Mouse (Mus musculus) ES-CJ7 (cell line): ENCODE data around the gene Mecom.

Experiments
- DNase-seq: peaks from one replicate; pipeline ENCODE4 v3.0.0; 2011; ENCODE audit warnings: low read depth, low spot score

The Mecom gene

DNA sequence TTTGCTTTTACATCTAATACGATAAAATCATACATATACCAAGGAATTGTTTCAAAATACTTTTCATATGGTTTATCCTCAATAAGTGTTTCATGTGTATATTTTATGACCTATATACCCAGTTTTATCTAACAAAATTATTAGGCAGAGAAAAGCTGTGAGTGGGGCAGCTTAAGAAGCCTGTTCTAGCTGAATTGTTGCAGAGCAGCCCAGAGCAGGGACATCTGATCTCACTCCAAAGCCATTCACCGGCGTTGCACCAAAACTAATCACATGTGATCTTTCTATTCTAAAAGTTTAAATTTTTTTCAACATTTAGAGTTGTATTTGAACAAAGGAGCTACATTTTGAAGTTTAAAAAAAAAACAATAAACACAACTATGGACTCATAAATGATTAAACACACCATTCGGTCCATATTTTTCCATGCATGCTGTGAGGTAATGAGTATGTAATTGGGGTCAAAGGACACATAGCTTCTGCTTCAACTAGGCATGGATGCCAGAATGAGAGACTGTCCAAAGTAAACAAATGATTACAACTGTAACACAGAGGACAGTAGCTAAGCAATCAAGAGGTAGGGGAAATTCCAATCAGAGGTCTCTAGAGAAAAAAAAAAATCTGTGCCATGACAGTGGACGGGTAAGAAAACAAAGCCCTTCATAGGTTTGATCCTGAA lies 64.7 kb downstream of the Mecom start:
- DNase-seq = no peak

DNA sequence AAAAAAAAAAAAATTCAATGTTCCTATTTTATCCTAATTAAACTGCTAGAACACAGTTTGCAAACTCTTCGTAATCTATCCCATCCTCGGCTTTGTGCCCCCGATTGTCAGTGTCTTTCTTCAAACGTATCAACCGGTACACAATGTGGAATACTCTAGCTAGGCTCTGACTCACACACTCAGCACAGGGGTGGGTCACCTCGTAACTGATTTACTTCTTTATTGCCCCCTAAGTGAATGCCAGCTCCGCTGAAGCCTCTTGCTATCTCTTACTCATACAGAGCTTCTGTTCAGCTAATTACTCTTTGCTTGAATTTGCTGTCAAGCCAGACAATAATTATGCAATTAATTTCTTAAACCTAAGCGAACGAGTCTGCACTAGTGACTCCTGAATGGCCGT lies 66.1 kb downstream of the Mecom start:
- DNase-seq = no peak

DNA sequence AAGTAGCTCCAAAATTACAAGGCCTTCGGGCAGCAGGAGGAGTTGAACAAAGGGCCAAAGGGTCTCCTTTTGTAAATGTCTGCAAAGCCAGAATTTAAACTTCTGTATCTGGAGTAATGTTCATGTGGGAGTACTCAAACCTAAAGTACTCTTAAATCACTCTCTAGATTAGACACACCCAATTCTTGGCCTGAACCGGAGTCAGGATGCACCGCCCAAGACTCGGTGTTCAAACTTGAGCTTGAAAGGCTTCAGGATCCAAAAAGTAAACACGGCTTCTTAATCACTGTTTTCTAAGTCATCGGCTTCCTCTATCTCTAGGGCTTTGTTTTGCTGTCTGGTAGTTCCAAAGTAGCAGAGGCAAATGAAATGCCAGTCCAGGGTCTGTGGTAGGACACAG lies 67.3 kb downstream of the Mecom start:
- no peak for DNase-seq

DNA sequence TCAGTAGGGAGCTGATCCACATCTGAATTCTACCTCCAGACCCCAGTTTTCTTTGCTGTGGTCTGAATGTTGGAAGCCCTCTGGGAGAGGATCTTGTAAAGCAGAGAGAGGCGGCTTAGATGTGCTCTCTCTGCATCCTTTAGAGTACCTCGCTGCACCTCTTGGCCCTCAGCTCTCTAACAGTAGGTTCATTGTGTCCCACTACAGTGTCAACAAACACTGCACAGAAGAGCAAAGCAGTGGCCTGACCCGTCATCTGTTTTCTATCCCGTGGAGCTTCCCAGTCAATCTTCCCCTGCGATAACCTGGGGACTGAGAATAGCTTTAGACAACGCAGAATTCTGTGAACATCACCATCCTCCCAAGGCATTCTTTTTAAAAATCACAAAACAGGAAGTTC lies 69.6 kb downstream of the Mecom start:
- no peak for DNase-seq

DNA sequence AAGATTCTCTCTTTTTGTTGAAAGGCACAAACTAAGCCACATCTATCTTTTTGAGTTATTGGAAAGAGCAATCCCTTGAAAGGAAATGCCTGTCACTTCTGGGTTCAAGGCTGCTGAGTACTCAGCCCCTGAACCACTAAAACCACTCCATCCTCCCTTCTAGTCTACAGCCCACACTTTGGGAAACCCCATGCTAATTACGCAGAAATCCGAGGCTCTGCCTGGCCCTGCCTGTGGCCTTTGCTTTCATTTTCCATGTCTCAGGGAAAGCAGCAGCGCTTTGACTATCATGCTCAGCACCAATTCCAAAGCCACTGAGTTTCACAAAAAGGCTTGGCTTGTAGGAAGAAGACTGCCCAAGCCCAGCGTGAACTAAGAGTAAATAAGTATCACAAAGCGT lies 70.8 kb downstream of the Mecom start:
- DNase-seq = no peak

DNA sequence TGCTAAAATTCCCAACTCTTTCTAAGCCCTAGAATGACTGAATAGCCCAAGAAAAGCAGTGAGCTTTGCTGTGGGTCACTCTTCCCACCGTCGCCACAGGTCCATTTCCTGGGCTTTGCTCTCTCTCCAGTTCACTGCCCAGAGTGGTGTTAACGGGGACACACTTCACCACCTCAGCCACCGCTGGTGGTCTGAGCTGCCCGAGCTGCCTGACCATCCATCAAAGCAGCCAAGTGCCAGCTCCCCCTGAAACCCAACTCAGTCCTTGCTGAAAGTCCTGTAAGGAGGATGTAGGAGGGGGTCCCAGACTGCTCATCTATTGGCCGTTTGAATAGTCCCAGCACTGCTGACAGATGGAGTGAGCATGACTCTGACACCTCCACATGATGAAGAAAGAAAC lies 72.2 kb downstream of the Mecom start:
- DNase-seq = no peak

DNA sequence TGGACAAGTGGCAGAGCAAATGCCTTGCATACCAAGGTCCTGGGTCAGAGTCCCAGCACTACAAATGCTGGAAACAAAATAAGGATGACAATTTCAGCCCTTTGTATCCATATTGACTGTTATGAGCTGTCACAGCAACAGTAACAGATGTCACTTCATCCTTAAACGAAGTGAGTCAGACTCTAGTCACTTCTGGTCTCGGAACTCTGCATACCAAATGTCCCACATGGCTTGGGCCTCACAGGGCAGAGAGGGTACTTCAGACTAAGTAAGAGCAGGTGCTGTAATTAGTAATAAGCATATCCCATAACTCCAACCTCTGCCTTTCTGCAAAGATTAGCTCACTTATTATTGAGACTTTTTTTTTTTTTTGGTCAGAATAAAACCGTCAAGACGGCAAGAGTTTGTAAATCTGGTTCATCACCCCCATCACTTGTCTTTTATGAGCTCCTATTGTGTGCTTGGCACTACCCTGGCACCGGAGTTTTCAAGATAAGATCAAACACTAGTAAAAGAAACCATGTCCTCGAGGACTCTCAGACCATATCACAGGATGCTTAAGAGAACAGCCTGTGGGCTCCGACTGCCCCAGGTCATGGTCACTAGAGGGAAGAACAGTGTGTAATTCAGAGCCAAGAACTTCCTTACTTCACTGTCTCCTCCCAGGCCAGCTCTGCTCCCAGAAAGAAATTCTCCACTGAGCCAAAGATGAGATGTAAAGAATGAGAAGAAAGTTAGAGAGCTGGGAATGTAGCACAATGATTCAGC lies 79.6 kb downstream of the Mecom start:
- no peak for DNase-seq

DNA sequence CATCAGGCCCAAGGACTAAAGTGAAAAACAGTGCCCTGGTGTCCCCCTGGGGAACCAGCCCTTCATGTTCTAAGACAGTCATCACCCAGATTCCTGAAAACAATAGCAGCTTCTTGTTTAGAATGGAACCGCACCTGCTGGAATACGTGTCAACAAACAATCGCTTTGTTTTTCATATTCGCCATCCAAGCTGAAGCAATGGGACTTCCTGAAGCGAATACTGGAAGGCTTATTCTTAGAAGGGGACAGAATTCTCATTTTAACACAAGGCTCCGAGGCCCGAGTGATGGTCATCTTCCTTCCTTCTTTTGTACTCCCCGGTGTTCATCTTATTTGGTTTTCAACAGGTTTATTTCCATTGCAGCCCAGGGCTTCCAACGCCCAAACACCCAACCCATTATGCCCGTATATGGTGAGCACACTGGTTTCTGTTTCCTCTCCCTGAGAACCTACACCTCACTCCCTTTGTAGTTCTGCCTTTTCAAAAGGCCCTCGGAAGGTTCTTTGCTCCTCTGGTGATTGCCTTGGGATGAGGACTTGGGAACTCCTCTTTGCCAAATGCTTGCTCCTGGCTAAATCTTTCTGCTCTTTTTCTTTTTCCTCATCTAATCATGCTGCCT lies 81.7 kb downstream of the Mecom start:
- peak; percentile 18 for DNase-seq

DNA sequence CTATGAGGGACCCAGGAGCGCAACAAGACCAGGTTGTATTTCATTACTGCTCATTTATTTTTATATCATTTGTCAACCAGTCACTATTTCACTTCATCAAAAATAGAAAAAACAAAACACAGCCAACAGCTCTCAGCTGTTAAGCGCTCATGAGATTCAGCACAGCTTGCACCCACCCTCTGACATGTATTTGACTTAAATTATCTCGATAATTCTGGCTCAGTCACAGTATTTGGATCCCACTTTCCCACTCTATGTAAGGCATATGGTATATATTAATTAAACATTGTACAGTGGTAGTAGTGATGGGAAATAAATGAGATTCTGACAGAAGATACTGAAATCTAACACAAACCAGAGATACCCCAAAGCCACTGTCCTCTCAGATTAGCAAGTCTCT lies 83.3 kb downstream of the Mecom start:
- DNase-seq = no peak

DNA sequence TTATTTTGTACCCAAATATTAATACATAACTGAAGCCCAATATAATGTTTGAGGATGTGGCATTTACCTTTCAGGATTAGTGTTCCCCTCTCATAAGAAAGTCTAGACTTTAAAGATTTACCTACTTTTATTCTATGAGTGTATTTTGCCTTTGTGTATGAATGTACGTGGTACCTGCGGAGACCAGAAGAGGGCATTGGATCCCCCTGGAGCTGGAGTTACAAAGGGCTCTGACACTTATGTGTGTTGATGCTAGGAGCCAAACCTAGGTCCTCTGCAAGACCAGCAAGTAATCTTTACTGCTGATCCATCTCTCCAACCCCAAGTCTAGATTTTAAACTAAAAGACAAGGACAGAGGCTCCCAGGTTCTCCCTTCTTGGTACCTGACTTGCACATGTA lies 86.0 kb downstream of the Mecom start:
- DNase-seq = peak; percentile 19

DNA sequence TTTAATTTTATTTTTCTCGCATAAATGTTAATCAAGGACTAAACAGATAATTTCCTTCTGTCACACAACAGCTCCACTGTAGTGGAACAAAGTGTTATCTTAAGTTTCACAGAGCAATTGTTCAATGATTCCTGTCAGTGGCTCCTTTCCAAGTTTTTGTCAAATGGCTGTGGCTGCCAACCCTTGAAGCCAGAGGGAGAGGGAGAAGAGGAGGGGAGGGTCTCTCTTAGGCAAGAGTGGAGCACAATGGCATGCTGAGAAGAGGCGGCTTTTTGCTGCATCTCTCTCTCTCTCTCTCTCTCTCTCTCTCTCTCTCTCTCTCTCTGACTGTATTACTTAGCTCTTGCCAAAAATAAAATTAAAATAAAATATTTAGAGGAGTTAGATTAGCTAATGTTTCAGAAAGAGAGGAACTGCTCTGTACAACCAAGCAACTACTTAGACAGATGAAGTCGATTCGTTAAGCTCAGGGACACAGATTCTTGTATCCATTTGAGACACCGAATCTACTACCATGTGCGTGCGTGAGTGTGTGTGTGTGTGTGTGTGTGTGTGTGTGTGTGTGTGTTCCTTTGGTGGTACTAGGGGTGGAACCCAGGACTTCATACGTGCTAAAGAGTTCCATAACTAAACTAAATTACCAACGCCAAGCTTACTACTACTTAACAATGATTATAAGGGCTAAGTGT lies 86.8 kb downstream of the Mecom start:
- no peak for DNase-seq

DNA sequence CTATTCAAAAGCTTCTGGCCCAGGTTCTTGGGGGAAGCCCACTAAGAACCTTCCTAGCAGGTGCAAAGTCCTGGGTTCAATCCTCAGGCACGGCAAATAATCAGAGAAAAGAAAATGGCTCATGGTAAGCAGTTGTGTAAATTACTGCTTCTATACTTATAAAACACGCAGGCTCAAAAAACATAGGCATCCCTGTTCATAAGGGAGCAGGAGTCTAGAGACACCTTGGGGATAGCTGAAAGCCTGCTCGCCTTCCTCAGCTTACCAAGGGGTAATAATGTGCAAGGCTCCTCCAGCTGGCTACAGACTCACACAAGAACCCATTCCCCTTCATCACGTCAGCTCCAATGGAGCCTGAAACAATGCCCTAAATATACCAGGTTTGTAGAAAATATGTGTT lies 88.2 kb downstream of the Mecom start:
- no peak for DNase-seq

DNA sequence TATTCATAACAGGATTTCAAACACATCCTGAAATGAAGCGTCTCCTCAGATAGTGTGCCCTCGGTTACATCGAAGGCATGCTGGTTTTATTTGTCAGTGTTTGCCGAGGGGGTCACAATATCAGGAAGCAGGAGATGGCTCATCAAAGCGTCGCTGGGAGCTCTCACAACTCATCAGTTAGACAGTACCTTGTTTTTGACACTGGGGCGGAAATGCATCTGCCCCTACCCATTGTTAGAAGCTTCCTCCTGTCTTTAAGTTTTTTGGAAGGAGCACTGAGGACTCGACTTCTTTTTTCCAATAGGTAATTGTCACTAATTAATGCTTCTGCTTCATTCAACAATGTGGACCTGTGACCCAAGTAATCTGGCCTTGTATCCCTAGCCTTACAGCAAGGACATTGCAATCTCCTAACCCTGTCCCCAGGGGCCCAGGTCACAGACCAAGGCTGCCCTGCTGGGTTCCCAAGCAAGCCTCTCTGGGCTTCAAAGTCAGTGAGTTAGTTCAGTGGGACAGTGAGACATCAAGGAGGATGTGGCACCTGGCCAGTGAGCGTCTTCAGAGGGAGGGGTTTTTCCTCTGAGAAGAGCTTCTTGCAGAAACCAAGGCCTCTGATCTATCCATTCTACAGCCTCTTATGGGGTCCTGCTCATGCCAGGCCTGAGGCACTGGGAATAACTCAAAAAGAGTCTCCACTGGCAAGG lies 89.7 kb downstream of the Mecom start:
- DNase-seq = peak; percentile 9

DNA sequence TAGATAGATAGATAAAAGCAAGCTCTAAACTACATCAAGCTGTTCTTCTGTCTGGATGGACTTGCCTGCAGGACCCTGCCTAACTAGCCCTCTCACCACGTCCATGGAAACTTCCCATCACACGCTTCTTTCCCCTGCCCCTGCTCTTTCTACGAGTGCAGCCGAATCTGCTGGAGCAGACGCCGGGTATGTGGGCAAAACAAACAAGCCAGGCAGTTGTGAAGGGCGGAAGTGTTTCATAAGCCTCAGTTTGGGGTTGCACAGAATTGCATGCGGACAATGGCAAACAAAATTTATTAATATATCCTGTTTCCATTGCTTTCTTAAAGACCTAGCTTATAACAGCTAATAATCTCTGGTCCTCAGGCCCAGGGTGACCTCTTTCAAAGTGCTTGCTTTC lies 91.9 kb downstream of the Mecom start:
- DNase-seq = no peak

DNA sequence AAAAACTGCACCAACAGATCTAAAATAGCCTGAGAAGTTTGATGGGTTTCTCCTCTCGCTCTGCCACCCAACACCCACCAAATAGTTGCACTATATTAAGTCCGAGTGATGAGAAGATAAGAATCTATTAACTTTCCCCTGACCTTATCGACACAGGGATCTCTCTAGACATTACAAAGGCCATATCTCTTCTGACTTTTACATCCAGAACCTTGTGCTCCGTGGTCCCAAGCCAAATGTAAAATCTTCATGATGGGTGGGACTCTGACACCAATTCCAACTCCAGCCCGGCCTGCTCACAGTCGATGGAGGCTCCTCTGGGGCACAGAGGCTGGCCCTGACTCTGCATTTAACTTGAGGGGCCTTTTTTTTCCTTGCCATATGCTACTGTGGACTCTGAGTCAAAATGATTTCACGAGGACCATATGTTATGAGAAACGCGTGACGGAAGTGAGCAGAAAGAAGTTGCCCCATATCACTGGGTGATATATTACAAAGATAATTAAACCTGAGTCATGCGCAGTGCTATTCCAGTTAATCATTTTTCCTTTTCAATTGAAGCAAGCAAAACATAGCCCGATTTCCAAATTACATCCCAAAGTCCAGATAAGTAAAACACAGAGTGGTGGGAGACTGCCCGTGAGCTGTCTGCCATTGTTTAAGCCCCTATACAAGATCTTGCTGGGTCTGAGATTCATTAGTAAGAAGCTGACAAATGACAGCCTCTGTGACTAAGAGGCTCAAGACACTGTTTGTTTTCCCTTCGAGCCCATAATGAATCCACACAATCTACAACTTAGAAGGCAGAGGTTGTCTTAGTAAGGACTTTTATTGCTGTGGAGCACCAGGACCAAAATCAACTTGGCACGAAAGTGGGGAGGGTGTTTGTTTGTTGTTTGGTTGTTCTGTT lies 94.0 kb downstream of the Mecom start:
- no peak for DNase-seq

DNA sequence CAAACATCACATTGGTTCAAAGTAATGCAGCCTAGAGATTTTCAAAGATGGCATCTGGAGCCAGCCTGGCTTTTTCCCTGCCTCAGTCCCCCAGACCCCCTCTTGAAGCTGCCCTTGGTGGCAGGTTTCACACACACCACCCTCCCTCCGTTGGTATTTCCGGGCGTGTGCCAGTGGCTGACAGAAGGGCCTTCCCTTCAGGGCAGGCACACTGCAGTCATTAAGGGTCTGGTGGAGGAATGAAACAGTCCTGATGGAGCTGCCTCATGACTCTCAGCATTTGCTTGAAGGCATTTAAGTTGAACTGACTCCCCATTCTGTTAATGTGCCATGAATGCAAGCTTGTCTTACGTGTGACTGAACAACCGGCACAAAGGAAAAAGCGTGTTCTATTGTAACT lies 94.8 kb downstream of the Mecom start:
- no peak for DNase-seq

DNA sequence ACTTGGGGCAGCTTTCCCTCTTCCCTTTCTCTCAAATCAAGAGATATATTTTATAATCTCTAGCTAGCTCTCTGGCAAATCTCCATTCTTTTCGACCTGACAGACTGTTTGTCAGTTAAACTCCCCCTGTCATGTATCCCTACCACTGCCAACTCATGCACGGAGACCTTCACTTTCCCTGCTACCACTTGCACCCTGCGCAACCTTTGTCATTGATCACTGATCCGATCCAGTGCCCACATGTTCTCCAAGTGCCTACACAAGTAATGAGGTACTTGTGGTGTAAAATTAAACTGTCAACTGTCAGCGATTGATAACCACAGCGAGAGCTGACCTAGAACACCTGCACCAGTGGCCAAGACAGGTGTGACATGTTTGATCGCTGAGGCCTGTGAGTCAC lies 95.3 kb downstream of the Mecom start:
- DNase-seq = no peak

DNA sequence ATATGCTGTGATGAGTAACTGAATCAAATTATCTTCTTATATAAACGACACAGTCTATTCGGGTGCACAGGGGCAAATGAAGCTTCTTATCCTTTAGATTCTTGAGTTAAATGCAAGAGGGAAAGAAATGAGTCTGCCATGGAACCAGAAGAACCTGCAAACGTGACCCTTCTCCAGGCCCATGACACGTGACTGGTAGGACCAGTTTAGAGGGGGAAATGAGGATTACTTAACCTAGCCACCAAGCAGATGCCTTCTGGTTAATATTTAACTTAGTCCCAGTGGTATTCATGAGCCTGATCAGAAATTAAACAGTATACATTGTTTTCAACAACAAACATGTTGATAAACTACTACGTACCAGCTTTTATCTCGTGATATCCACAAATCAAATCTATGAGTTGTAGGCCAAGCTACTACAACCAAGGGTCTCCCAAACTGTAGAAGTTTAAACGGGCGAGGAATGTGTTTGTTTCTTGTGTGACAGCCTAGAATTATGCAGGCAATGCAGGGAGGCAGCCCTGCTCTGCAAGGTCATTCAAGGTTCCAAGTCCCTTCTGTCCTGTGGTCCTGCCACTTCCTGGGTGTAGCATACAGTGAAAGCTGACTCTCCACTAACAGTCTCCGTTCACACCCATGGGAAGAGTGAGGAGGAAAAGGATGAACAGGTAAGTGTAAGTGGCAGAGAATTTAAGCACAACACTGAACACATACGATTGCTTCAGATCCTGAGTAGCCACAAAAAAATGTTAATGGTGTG lies 97.4 kb downstream of the Mecom start:
- DNase-seq = no peak

DNA sequence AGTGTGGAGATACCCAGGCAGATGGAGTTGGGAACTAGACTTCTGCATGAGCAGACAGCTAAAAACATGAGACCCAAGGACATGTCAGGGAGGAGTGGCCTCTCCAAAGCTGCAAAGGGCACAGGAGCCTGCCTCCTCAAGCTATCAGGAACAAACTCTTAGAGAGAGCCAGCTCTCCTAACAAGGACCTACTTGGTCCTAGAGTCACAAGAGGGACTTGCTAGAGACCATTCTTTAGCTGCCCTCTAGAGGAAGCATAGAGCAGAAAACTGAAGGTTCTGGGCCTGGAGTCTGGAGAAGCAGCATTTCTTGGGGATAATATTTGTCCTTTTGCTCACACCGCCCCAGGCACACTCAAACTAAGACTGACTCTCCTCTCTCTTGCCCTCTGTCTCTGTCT lies 99.2 kb downstream of the Mecom start:
- peak; percentile 11 for DNase-seq

DNA sequence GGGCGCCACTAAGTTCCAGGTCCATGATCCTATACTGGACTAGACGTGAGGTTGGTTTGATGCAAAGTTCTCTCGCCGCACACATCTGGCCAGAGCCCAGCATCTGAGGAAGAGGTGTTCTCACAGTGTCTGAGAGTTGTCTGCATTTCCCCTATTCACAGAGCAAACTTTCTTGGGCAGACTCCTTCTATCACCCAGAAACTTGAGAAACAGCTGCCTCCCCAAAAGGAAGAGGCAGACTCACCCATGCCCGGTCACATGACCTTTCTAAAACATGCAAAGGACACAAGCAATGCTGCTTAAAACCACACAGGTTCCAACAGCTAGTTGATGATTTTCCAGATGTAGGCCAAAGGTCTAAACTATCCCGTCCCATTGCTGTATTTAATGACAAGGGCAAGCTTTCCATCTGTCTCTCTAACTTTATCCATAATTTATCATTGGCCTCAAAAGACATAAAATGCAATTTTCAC lies 101.8 kb downstream of the Mecom start:
- DNase-seq = no peak
